Mouse (Mus musculus) myocyte (in vitro differentiated cells): ENCODE data around the gene Bcl2l1.

ENCODE experiments used
- CEBPB ChIP-seq: IDR thresholded peaks from 2 replicates; pipeline ENCODE4 v1.6.1; 2011; ENCODE audit warnings: mild to moderate bottlenecking, moderate library complexity; ENCODE audit not compliant: poor library complexity, insufficient read depth, severe bottlenecking
- E2F4 ChIP-seq: IDR thresholded peaks from one replicate; pipeline ENCODE4 v1.6.1; 2011; ENCODE audit warnings: mild to moderate bottlenecking, control low read depth, moderate library complexity; ENCODE audit not compliant: insufficient read depth
- MAX ChIP-seq: IDR thresholded peaks from one replicate; pipeline ENCODE4 v1.6.1; 2011; ENCODE audit warnings: low read depth, mild to moderate bottlenecking, control low read depth
- MYOD1 ChIP-seq, 3 experiments: IDR thresholded peaks; one replicate each; pipeline ENCODE4 v1.6.1; 2011; ENCODE audit warnings: control low read depth in 2 of 3, low read depth in 2 of 3, mild to moderate bottlenecking in 2 of 3, moderate library complexity in 1 of 3; ENCODE audit not compliant: insufficient read length in 2 of 3, control insufficient read depth in 1 of 3
- MYOG ChIP-seq, 3 experiments: IDR thresholded peaks; one replicate each; pipeline ENCODE4 v1.6.1; 2011; ENCODE audit warnings: control low read depth in 2 of 3, low read depth in 2 of 3, mild to moderate bottlenecking in 2 of 3; ENCODE audit not compliant: insufficient read length in 2 of 3, control insufficient read depth in 1 of 3, insufficient read depth in 1 of 3
- POLR2A ChIP-seq: IDR thresholded peaks from one replicate; pipeline ENCODE4 v1.6.1; 2011; ENCODE audit warnings: low read depth, mild to moderate bottlenecking, control low read depth, moderate library complexity; ENCODE audit not compliant: insufficient read length
- POLR2AphosphoS2 ChIP-seq: IDR thresholded peaks from one replicate; pipeline ENCODE4 v1.6.1; 2011; ENCODE audit warnings: low read depth, control low read depth; ENCODE audit not compliant: insufficient read length
- REST ChIP-seq: IDR thresholded peaks from one replicate; pipeline ENCODE4 v1.6.1; 2011; ENCODE audit warnings: mild to moderate bottlenecking, control low read depth, moderate library complexity; ENCODE audit not compliant: insufficient read depth, insufficient read length
- SRF ChIP-seq: IDR thresholded peaks from one replicate; pipeline ENCODE4 v1.6.1; 2011; ENCODE audit warnings: low read depth; ENCODE audit not compliant: control insufficient read depth, insufficient read length
- TCF12 ChIP-seq: IDR thresholded peaks from one replicate; pipeline ENCODE4 v1.6.1; 2011; ENCODE audit warnings: mild to moderate bottlenecking, control low read depth; ENCODE audit not compliant: poor library complexity, insufficient read depth, severe bottlenecking
- TCF3 ChIP-seq: IDR thresholded peaks from one replicate; pipeline ENCODE4 v1.6.1; 2011; ENCODE audit warnings: low read depth, control low read depth; ENCODE audit not compliant: insufficient read length
- USF1 ChIP-seq: IDR thresholded peaks from one replicate; pipeline ENCODE4 v1.6.1; 2011; ENCODE audit warnings: low read depth, mild to moderate bottlenecking, control low read depth, moderate library complexity

- no peak for TF ChIP-seq MYOG (IDR thresholded peaks at IDR 0.05; ENCODE audit: control insufficient read depth in 1 of 3, insufficient read depth in 1 of 3, insufficient read length in 2 of 3, low read depth in 2 of 3)
- no peak for TF ChIP-seq POLR2A
- TF ChIP-seq MYOD1 (IDR thresholded peaks at IDR 0.05; ENCODE audit: control insufficient read depth in 1 of 3, insufficient read length in 2 of 3, low read depth in 2 of 3) = no peak
- TF ChIP-seq MAX = no peak
- TF ChIP-seq TCF12 = no peak
- no peak for TF ChIP-seq CEBPB
- TF ChIP-seq SRF = no peak
- no peak for TF ChIP-seq USF1
- TF ChIP-seq REST = no peak
- no peak for TF ChIP-seq POLR2AphosphoS2
- no peak for TF ChIP-seq E2F4
- TF ChIP-seq TCF3 = no peak
These were observed 42.6 kb downstream of the Bcl2l1 start for GRCm38 (mm10) chr2:152788892-152789421.
